ENCODE assay signal across 13 mouse cellular contexts in genomic region chr14:71329862-71330630, GRCm38 (mm10).
DNase-seq lines count a peak whose midpoint lies in the region; TF ChIP-seq lines count a peak whose summit lies in the region.
"Had no signal": no experiment of that assay in that cellular context is flagged by ENCODE, and none has a peak within 500 bp of the region (broad histone marks: within the 10 kb centered on the region; RNA-seq: fewer than 3 reads in every experiment).

No protein-coding gene starts in this region.

- TF ChIP-seq CTCF in left cerebral cortex, adult 2 months (IDR thresholded peaks at IDR 0.05), result no peak

- DNase-seq in embryo, embryonic 11 days, result peak; percentile 5
- no peak for DNase-seq in embryo, embryonic 9.5 days (ENCODE audit: extremely low spot score)
- peak; percentile 8 for DNase-seq in layer of hippocampus, adult 9-10 months (ENCODE audit: low spot score)
- no peak for DNase-seq in layer of hippocampus, adult 11-12 months (ENCODE audit: low spot score)
- peak; percentile 23 for DNase-seq in 3T3-L1 (ENCODE audit: low read depth, low spot score)
- DNase-seq in left cerebral cortex, adult 2 months (ENCODE audit: extremely low spot score in 1 of 2, low spot score in 2 of 2), result no peak
- DNase-seq in lung, postnatal 10 days, result no peak
- DNase-seq in thymus, postnatal 10 days (ENCODE audit: low spot score in 2 of 2), result no peak
- DNase-seq: B cell, adult 2 months; cerebellum, postnatal 14 days; kidney, adult 8-10 months; lung, embryonic 14.5 days had no signal

- intact Hi-C loops in left cerebral cortex, adult 2 months (cut with DNase I), result loop anchor here (1.0 to 5.0 kb wide), 6 partner anchors 98 to 909 kb away; no protein-coding TSS in a partner anchor

- no peak overlapping the region for H3K4me3 ChIP-seq in left cerebral cortex, adult 2 months
- H3K4me3 ChIP-seq: embryonic facial prominence, embryonic 12.5 days had no signal

- peak overlapping the region; percentile 77 for H3K27ac ChIP-seq in left cerebral cortex, adult 2 months
- H3K27ac ChIP-seq: embryonic facial prominence, embryonic 12.5 days had no signal

Comparison
In these comparisons a context has a peak if more than half of its experiments do, and no peak if none do; other contexts are left out.
1. DNase-seq: peak in embryo, embryonic 11 days (single experiment), layer of hippocampus, adult 9-10 months (single experiment) and 3T3-L1 (single experiment); none in embryo, embryonic 9.5 days (single experiment), layer of hippocampus, adult 11-12 months (single experiment), left cerebral cortex, adult 2 months (0 of 2), lung, postnatal 10 days (single experiment) and thymus, postnatal 10 days (0 of 2).